Mouse (Mus musculus): ENCODE measurements around the gene Gm17654. TPM values are rescaled to one million over a fixed set of nuclear protein-coding genes. Genes with fewer than 3 reads are reported as not detected.

Gm17654 gene
- polyA plus RNA-seq, 1 experiment from 2014 or later: not detected

Other genes starting within 250 kb of the Gm17654 start
- gene 1700001F09Rik, start 231.3 kb downstream of the Gm17654 start, polyA plus RNA-seq (2015; fragmentation: Nextera tagmentation; extraction: Ambion mirVana): not detected in 2 replicates
- gene Gm8138, start 162.8 kb downstream of the Gm17654 start, polyA plus RNA-seq (2015; fragmentation: Nextera tagmentation; extraction: Ambion mirVana): not detected in 2 replicates
- gene Gm5799, start 35.6 kb downstream of the Gm17654 start, polyA plus RNA-seq (2015; fragmentation: Nextera tagmentation; extraction: Ambion mirVana): not detected in 2 replicates
- gene Gm10375, start 28.9 kb upstream of the Gm17654 start, polyA plus RNA-seq (2015; fragmentation: Nextera tagmentation; extraction: Ambion mirVana): not detected in 2 replicates
- not detected in 2 replicates for gene Gm8165, start 98.1 kb upstream of the Gm17654 start, polyA plus RNA-seq (2015; fragmentation: Nextera tagmentation; extraction: Ambion mirVana)
- gene Gm7324, start 118.7 kb upstream of the Gm17654 start, polyA plus RNA-seq (2015; fragmentation: Nextera tagmentation; extraction: Ambion mirVana): 0.64 and 0.94 TPM in 2 replicates
- gene Gm16506, start 148.3 kb upstream of the Gm17654 start, polyA plus RNA-seq (2015; fragmentation: Nextera tagmentation; extraction: Ambion mirVana): not detected in 2 replicates
- not detected in 2 replicates for gene Gm6526, start 168.7 kb upstream of the Gm17654 start, polyA plus RNA-seq (2015; fragmentation: Nextera tagmentation; extraction: Ambion mirVana)
- not detected in 2 replicates for gene Gm8180, start 205.6 kb upstream of the Gm17654 start, polyA plus RNA-seq (2015; fragmentation: Nextera tagmentation; extraction: Ambion mirVana)

Measured in hindbrain, embryonic 15.5 days (tissue).